Mouse (Mus musculus) bone marrow, adult 2 months (tissue): ENCODE measurements around the gene Dtx3l.

Experiments used
- CTCF ChIP-seq: fragments of 200-500 bp; IDR thresholded peaks from 2 replicates; pipeline ENCODE4 v1.5.1; 2011; ENCODE audit warnings: low read length, control low read depth; ENCODE audit not compliant: control insufficient read depth, insufficient read depth
- POLR2A ChIP-seq: fragments of 200-500 bp; IDR thresholded peaks from 2 replicates; pipeline ENCODE4 v1.6.1; 2011; ENCODE audit warnings: low read depth, mild to moderate bottlenecking, control low read depth, low read length, borderline replicate concordance; ENCODE audit not compliant: control insufficient read depth

GRCm38 (mm10) chr16:35952628-35953130 is 13.7 kb upstream of the Dtx3l start:
- TF ChIP-seq CTCF (no peak), POLR2A (no peak)
